Mouse (Mus musculus) forebrain, embryonic 16.5 days (tissue): Measurements from ENCODE around the gene Gm42669. TPM values are rescaled to one million over a fixed set of nuclear protein-coding genes. Genes with fewer than 3 reads are reported as not detected.

Experiments used
- ATAC-seq: fragments of 200-750 bp; cut with Nextera tagmentation; 2 replicates; pipeline ENCODE4 v1.8.0; 2017; ENCODE audit warnings: mild to moderate bottlenecking, moderate library complexity
- H3K27ac ChIP-seq: fragments of 300-500 bp; sonication (generic); 2 replicates; pipeline ENCODE4 v1.5.1; 2014; ENCODE audit warnings: low read length, control low read depth
- H3K27me3 ChIP-seq: fragments of 300-500 bp; sonication (generic); replicated peaks from 2 replicates; pipeline ENCODE4 v1.6.1; 2014; ENCODE audit warnings: low read length; ENCODE audit not compliant: control insufficient read depth, insufficient read depth
- H3K36me3 ChIP-seq: fragments of 300-500 bp; sonication (generic); 2 replicates; pipeline ENCODE4 v1.6.1; 2014; ENCODE audit not compliant: control insufficient read depth, insufficient read depth
- H3K4me1 ChIP-seq: fragments of 300-500 bp; sonication (generic); replicated peaks from 2 replicates; pipeline ENCODE4 v1.6.1; 2014; ENCODE audit warnings: low read length; ENCODE audit not compliant: control insufficient read depth, insufficient read depth
- H3K4me2 ChIP-seq: fragments of 300-500 bp; sonication (generic); 2 replicates; pipeline ENCODE4 v1.6.1; 2014; ENCODE audit warnings: mild to moderate bottlenecking, low read length, control low read depth
- H3K4me3 ChIP-seq: fragments of 300-500 bp; sonication (generic); replicated peaks from 2 replicates; pipeline ENCODE4 v1.5.1; 2014; ENCODE audit warnings: mild to moderate bottlenecking, low read length, control low read depth
- H3K9ac ChIP-seq: fragments of 300-500 bp; sonication (generic); replicated peaks from 2 replicates; pipeline ENCODE4 v1.6.1; 2014; ENCODE audit warnings: low read depth, low read length, control low read depth
- H3K9me3 ChIP-seq: fragments of 300-500 bp; sonication (generic); 2 replicates; pipeline ENCODE4 v1.6.1; 2016; ENCODE audit warnings: low read length; ENCODE audit not compliant: control insufficient read depth
- WGBS: fragments of 180-500 bp; shearing (Covaris S2); extraction: QIAGEN DNeasy Blood & Tissue Kit; methylation state at CpG from one replicate; pipeline ENCODE4 v1.1.7; 2014; 5-methylcytosine and 5-hydroxymethylcytosine counted together
- polyA plus RNA-seq: library from polyadenylated mRNA; unstranded; fragments of >200 nt; fragmentation: Nextera tagmentation; extraction: Ambion mirVana; gene quantifications from 2 replicates; pipeline ENCODE4 v1.2.1, GENCODE M21; 2015

Gm42669 gene
- polyA plus RNA-seq, 1 experiment from 2014 or later, result 0.68 TPM

DNA sequence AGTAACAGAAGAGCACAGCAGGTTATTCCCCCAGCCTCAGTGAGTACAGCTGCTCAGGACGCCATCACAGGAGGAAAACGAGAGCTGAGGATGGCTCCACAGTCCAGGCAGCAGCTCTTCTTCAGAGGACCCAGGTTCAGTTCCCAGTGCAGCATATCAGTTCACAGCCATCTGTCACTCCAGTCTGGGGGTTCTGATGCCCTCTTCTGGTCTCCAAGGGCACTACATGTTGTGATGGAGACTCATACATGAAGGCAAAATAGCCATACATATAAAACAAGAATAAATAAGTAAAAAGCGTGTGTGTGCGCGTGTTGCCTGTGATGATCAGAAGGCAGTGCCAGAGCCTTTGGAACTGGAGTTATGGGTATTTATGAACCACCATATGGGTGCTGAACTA is 12.7 kb upstream of the Gm42669 start:
- no peaks in the 10 kb centered on the region for H3K36me3 ChIP-seq
- H3K4me2 ChIP-seq, result no peak overlapping the region
- H3K9me3 ChIP-seq, result no peaks in the 10 kb centered on the region
- H3K27ac ChIP-seq, result no peak overlapping the region
- ATAC-seq, result no peak
- no peak overlapping the region for H3K9ac ChIP-seq
- no peak overlapping the region for H3K4me3 ChIP-seq
- WGBS, result 92% methylated on average over 5 of the region's 5 CpGs
- peaks cover 22% of the 10 kb centered on the region for H3K4me1 ChIP-seq
- H3K27me3 ChIP-seq, result no peaks in the 10 kb centered on the region

DNA sequence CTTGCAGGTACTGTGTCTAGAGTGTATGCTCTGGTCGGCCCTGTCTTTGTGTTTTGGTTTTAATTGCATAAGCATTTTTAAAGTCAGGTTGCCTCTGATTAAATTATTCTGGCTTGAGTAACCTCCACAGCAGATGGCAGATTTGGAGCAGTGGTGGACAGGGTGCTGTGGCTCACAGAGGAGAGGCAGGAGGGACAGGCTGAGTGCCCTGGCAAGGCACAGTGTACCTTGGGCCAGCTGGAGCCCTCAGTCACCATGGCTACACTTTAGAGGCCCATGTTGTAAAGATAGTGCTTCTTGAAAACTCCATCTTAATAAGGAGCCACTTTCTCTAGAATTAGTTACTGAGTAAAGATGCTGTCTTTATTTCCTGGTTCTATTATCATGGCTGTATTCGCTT is 11.4 kb upstream of the Gm42669 start:
- Histone ChIP-seq H3K4me2 (no peak overlapping the region), H3K27me3 (no peaks in the 10 kb centered on the region), H3K9me3 (no peaks in the 10 kb centered on the region), H3K4me3 (no peak overlapping the region), H3K27ac (no peak overlapping the region; the same call in 1 of the 2 replicates), H3K4me1 (peaks cover 33% of the 10 kb centered on the region), H3K9ac (no peak overlapping the region), H3K36me3 (no peaks in the 10 kb centered on the region)
- WGBS, result 78% methylated on average over 2 of the region's 2 CpGs
- ATAC-seq, result no peak

DNA sequence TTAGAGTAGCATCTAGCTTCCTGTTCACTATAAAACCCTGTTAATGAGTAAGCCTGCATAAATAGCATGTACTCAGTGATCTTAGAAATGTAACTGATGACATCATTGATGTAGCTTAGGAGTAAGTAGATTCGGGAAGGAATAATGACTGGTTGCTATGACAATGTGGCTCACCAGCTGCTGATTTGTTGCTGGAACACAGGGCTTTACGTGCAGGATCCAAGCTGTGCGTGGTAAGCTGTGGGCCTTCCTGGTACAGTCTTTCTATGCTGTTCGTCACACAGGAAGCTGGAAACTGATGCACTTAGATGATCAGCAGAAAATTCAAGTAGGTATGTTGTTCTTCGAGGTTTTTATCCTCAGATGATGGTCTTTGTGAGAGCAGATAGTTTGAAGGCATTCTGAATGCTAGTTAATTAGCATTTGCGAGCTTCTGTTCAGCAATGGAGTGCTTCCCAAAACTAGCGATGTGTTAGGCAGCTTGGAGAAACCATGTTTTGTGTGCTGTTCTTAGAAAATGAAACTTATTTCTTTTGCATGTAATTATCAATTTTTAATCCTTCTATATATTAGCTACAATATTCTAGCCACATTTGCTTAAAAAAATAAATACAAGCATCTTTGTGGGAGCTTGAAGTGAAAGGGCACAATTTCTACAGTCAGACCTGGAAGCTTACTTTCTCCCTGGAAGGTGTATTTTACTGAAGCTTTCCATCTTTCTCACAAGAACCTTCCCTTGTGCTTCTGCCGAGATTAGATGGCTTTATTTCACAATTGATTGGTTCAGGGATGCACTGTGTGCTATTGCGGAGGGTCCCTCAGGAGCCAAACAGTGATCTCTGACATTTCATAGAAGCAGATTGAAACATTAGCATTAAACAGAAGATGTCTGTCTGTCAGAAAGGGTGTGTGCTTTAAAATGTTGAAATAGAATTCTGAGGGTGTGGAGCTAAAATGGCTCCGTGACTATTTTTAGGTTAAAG is 9.6 kb upstream of the Gm42669 start:
- peak; percentile 97 for ATAC-seq
- peak overlapping the region; percentile 96 for H3K27ac ChIP-seq
- peak overlapping the region; percentile 68 for H3K9ac ChIP-seq
- H3K4me1 ChIP-seq, result peaks cover 34% of the 10 kb centered on the region
- H3K4me2 ChIP-seq, result peak overlapping the region; percentile 77
- H3K27me3 ChIP-seq, result no peaks in the 10 kb centered on the region
- peak overlapping the region; percentile 54 for H3K4me3 ChIP-seq
- no peaks in the 10 kb centered on the region for H3K9me3 ChIP-seq
- 12% methylated on average over 10 of the region's 10 CpGs for WGBS
- H3K36me3 ChIP-seq, result no peaks in the 10 kb centered on the region

DNA sequence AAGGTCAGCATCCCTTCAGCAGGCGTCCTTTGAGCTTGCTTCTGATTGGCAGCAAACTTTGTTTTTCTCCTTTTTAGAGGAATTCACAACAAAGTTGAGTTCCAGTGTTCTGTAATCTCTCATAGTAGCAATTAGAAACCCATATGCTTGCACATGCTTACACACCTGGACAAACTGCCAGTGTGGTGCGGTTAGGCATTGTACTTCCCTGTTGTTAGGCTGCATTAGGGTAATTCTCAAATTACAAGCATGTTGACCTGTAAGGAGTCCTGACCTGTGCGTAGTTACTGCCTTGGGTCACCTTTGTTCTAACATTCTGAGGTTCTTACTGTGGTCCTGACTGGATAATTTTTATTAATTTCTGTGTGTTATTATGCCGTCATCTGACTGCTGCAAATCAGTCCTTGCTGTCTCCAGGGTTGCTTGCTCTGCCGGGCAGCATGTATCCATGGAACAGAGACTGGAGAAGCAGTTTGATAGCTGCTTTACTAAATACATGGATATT is 8.6 kb upstream of the Gm42669 start:
- WGBS, result 41% methylated on average over 5 of the region's 5 CpGs
- Histone ChIP-seq H3K27ac (peak overlapping the region; percentile 96), H3K9me3 (no peaks in the 10 kb centered on the region), H3K27me3 (no peaks in the 10 kb centered on the region), H3K4me3 (peak overlapping the region; percentile 54), H3K9ac (peak overlapping the region; percentile 53), H3K4me2 (peak overlapping the region; percentile 77), H3K36me3 (peaks cover 4% of the 10 kb centered on the region; the same call in 1 of the 2 replicates), H3K4me1 (peaks cover 34% of the 10 kb centered on the region)
- no peak for ATAC-seq

DNA sequence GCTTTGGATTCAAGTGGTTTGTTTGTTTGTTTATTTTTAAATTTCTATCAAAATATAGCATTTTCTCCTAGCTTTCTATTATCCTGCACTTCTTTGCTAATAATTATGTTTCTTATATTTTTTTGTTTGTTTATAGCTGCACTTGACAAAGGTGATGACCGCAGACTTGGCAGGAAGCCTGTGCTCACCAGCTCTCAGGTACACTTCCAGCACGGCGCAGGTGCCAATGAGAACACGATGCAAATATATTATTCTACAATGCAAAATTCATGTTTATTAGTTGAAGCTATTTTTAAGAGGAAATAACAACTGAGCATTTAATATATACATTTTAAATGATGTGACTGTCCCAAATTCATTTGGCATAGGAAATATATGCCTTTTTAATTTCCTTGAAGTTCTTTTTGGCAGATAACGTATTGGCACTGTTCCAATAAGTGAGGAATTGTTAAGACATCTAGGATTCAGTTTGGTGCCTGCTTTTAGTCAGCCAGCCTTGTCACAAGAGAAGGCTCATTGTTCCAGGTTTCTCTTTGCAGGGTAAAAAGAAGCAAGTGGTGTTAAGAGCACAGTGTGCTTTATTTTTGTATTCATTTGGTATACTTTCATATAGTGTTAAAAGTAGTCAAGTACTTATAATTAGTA is 7.4 kb upstream of the Gm42669 start:
- Histone ChIP-seq H3K27ac (peak overlapping the region; percentile 26; the same call in 1 of the 2 replicates), H3K9ac (no peak overlapping the region), H3K4me3 (no peak overlapping the region; the same call in 1 of the 2 replicates), H3K9me3 (no peaks in the 10 kb centered on the region), H3K4me2 (peak overlapping the region; percentile 33), H3K27me3 (no peaks in the 10 kb centered on the region), H3K4me1 (peaks cover 34% of the 10 kb centered on the region), H3K36me3 (peaks cover 6% of the 10 kb centered on the region)
- WGBS, result 56% methylated on average over 5 of the region's 5 CpGs
- ATAC-seq, result no peak

DNA sequence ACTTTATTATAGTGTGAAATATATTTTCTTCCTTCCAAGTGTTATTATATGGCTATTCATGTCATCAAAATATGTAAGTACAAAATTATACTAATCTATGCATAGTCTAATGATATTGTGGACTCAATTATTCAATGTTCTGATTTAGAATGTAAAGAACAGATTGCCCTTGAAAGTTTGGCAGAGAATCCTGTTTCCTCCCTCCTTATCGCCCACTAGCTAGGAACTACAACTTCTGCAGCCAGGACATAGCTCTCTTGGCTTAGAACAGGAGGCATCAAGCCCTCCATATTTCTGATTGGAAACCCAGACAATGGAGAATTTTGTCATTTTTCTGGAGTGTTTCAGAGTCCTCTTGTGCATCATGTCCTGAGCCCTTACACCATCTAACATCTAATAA is 6.7 kb upstream of the Gm42669 start:
- no peaks in the 10 kb centered on the region for H3K9me3 ChIP-seq
- H3K27ac ChIP-seq, result peak overlapping the region; percentile 43
- no peak for ATAC-seq
- 0 out of 2 replicates have a peak overlapping the region, but pooled peaks have one; percentile 6 for H3K4me2 ChIP-seq
- WGBS, result 36% methylated on average over 1 of the region's 1 CpGs
- H3K9ac ChIP-seq, result no peak overlapping the region
- H3K4me3 ChIP-seq, result no peak overlapping the region
- peaks cover 34% of the 10 kb centered on the region for H3K4me1 ChIP-seq
- H3K36me3 ChIP-seq, result peaks cover 11% of the 10 kb centered on the region
- H3K27me3 ChIP-seq, result no peaks in the 10 kb centered on the region

DNA sequence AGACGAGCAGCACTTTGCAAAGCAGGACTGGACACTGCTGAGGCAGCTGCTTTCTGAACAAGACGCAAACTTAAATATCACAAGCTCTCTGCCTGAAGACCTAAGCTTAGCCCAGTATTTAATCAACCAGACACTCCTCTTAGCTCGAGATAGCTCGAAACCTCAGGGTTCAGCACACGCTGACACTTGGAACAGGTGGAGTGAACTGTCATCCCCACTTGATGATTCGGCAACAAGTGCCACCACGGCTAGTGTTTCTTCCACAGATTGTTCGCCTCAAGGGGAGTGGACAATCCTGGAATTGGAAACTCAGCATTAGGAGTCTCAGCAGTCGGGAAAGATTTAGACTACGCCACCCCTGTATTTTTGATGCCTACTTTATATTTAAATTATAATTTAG is 3.1 kb downstream of the Gm42669 start:
- no peak overlapping the region for H3K9ac ChIP-seq
- H3K36me3 ChIP-seq, result peaks cover 14% of the 10 kb centered on the region; the same call in 1 of the 2 replicates
- no peaks in the 10 kb centered on the region for H3K27me3 ChIP-seq
- ATAC-seq, result no peak
- no peak overlapping the region for H3K4me3 ChIP-seq
- no peak overlapping the region for H3K4me2 ChIP-seq
- no peak overlapping the region for H3K27ac ChIP-seq
- no peaks in the 10 kb centered on the region for H3K4me1 ChIP-seq
- WGBS, result 90% methylated on average over 10 of the region's 10 CpGs
- H3K9me3 ChIP-seq, result no peaks in the 10 kb centered on the region

DNA sequence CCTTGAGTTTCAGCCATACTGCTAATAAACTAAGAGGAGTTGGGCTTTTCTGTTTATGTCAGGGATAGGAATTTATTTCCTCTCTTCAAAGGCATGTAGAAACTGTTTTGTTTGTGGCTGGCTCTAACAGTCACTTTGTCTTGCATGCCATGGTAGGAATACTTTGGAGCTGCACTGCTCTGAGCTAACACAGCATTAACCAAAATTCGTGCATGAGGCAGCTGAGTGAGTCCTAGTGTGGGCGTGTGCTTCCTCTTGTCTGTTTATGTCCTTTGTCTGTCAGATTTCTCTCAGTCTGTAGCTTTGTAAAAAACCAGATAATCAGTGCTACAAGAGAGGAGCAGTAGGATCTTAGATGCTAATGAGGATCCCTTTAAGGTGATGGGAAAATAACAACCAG is 3.9 kb downstream of the Gm42669 start:
- no peak overlapping the region for H3K4me3 ChIP-seq
- no peak for ATAC-seq
- 68% methylated on average over 2 of the region's 2 CpGs for WGBS

DNA sequence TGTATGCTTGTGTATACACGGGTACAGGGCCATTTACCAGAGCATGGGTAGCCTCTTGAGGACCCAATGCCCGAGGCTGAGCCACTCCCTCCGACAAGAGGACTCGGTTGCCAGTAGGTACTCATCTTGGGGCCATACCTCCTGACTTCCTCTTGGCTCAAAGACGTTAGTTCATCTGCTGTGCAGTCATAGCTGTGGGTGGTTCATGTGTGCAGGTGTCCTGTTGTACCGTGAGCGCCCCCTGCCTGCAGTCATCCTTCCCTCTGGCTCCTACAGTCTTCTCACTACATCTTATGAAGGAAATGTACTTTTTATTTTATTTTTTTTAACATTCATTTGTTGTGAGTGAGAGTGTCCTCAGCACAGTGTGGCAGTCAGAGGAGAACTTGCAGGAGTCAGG is 6.2 kb downstream of the Gm42669 start:
- H3K4me1 ChIP-seq, result no peaks in the 10 kb centered on the region
- H3K4me3 ChIP-seq, result no peak overlapping the region
- no peaks in the 10 kb centered on the region for H3K9me3 ChIP-seq
- H3K4me2 ChIP-seq, result no peak overlapping the region
- H3K27ac ChIP-seq, result no peak overlapping the region
- peak; percentile 58 for ATAC-seq
- H3K27me3 ChIP-seq, result no peaks in the 10 kb centered on the region
- no peak overlapping the region for H3K9ac ChIP-seq
- WGBS, result 52% methylated on average over 7 of the region's 7 CpGs
- H3K36me3 ChIP-seq, result peaks cover 4% of the 10 kb centered on the region; the same call in 1 of the 2 replicates

More for the DNA sequence above, 3.9 kb downstream of the Gm42669 start:
- Histone ChIP-seq H3K4me2 (no peak overlapping the region), H3K9ac (no peak overlapping the region), H3K27ac (no peak overlapping the region), H3K9me3 (no peaks in the 10 kb centered on the region), H3K4me1 (no peaks in the 10 kb centered on the region), H3K27me3 (no peaks in the 10 kb centered on the region), H3K36me3 (peaks cover 12% of the 10 kb centered on the region; the same call in 1 of the 2 replicates)
